Mouse (Mus musculus) left cerebral cortex, postnatal 36 days (tissue): ENCODE measurements around the gene Slc19a3. TPM values are rescaled to one million over a fixed set of nuclear protein-coding genes. Genes with fewer than 3 reads are reported as not detected.

Experiments used
- total RNA-seq, 2 experiments: library from RNA; stranded (reverse); gene quantifications; 2 replicates each; pipeline ENCODE4 v1.2.3; 2021

The Slc19a3 gene
- total RNA-seq, 2 experiments from 2014 or later: 2.2 to 2.8 TPM

Other genes with a start within 250 kb of the Slc19a3 start
- 10 to 100 TPM; 75.9 to 81.3 TPM for gene Agfg1, start 199.0 kb downstream of the Slc19a3 start, total RNA-seq
- under 1 TPM; 0.42 to 0.52 TPM for gene A030005L19Rik, start 125.1 kb downstream of the Slc19a3 start, total RNA-seq
- not detected for gene A030014E15Rik, start 113.5 kb downstream of the Slc19a3 start, total RNA-seq
- gene Gm6217, start 107.0 kb downstream of the Slc19a3 start, total RNA-seq: not detected
- not detected for gene A030003K21Rik, start 95.1 kb downstream of the Slc19a3 start, total RNA-seq
- gene Gm7544, start 82.4 kb downstream of the Slc19a3 start, total RNA-seq: not detected
- gene Gm47955, start 78.2 kb downstream of the Slc19a3 start, total RNA-seq: not detected
- not detected for gene Gm47959, start 37.9 kb downstream of the Slc19a3 start, total RNA-seq
- gene Krtap28-10, start 4.0 kb upstream of the Slc19a3 start, total RNA-seq: not detected
- not detected for gene Gm47969, start 6.5 kb upstream of the Slc19a3 start, total RNA-seq
- gene A030005K14Rik, start 20.9 kb upstream of the Slc19a3 start, total RNA-seq: not detected
- gene Krtap28-13, start 22.5 kb upstream of the Slc19a3 start, total RNA-seq: not detected
- not detected for gene Ccl20, start 78.3 kb upstream of the Slc19a3 start, total RNA-seq
- gene Daw1, start 121.3 kb upstream of the Slc19a3 start, total RNA-seq: under 1 TPM in 1 of 2 experiments, not detected in 1; 0.20 TPM